Mouse (Mus musculus): ENCODE results near the gene Trabd2b.

The Trabd2b gene

GRCm38 (mm10) chr4:114406355-114407101 is at the start of gene Trabd2b:
Gene Trabd2b (plus strand): TSS chr4:114406724.
- in situ Hi-C loops (cut with MseI, MboI) = loop anchor here in 1 of 2 experiments (10.0 kb wide), 1 partner anchor 218 kb away; no protein-coding TSS in a partner anchor

- in situ Hi-C loops (cut with MseI, MboI) = no loop called here
These were observed 49.1 kb upstream of the Trabd2b start for GRCm38 (mm10) chr4:114357420-114357819.

- in situ Hi-C loops (cut with MseI, MboI) = no loop called here
These were observed 47.6 kb upstream of the Trabd2b start for GRCm38 (mm10) chr4:114358874-114359273.

- in situ Hi-C loops (cut with MseI, MboI) = no loop called here
These were observed 46.7 kb upstream of the Trabd2b start for GRCm38 (mm10) chr4:114359818-114360217.

GRCm38 (mm10) chr4:114361336-114361735 is 45.2 kb upstream of the Trabd2b start:
- in situ Hi-C loops (cut with MseI, MboI) = no loop called here

GRCm38 (mm10) chr4:114365000-114365399 is 41.5 kb upstream of the Trabd2b start:
- in situ Hi-C loops (cut with MseI, MboI) = no loop called here

- in situ Hi-C loops (cut with MseI, MboI) = no loop called here
These were observed 40.9 kb upstream of the Trabd2b start for GRCm38 (mm10) chr4:114365595-114365994.

GRCm38 (mm10) chr4:114367005-114367404 is 39.5 kb upstream of the Trabd2b start:
- in situ Hi-C loops (cut with MseI, MboI) = no loop called here

GRCm38 (mm10) chr4:114367840-114368239 is 38.7 kb upstream of the Trabd2b start:
- in situ Hi-C loops (cut with MseI, MboI) = no loop called here

- in situ Hi-C loops (cut with MseI, MboI) = no loop called here
These were observed 36.9 kb upstream of the Trabd2b start for GRCm38 (mm10) chr4:114369591-114369990.

GRCm38 (mm10) chr4:114370935-114371715 is 35.4 kb upstream of the Trabd2b start:
- in situ Hi-C loops (cut with MseI, MboI) = no loop called here

GRCm38 (mm10) chr4:114372699-114373098 is 33.8 kb upstream of the Trabd2b start:
- in situ Hi-C loops (cut with MseI, MboI) = no loop called here

GRCm38 (mm10) chr4:114374330-114374729 is 32.2 kb upstream of the Trabd2b start:
- in situ Hi-C loops (cut with MseI, MboI) = no loop called here

- in situ Hi-C loops (cut with MseI, MboI) = no loop called here
These were observed 29.0 kb upstream of the Trabd2b start for GRCm38 (mm10) chr4:114377531-114377930.

- in situ Hi-C loops (cut with MseI, MboI) = no loop called here
These were observed 28.0 kb upstream of the Trabd2b start for GRCm38 (mm10) chr4:114378512-114378911.

GRCm38 (mm10) chr4:114379416-114379956 is 27.0 kb upstream of the Trabd2b start:
- in situ Hi-C loops (cut with MseI, MboI) = no loop called here

GRCm38 (mm10) chr4:114382627-114383026 is 23.9 kb upstream of the Trabd2b start:
- in situ Hi-C loops (cut with MseI, MboI) = no loop called here

- in situ Hi-C loops (cut with MseI, MboI) = no loop called here
These were observed 21.3 kb upstream of the Trabd2b start for GRCm38 (mm10) chr4:114385236-114385635.

GRCm38 (mm10) chr4:114386395-114386811 is 20.1 kb upstream of the Trabd2b start:
- in situ Hi-C loops (cut with MseI, MboI) = no loop called here

GRCm38 (mm10) chr4:114387527-114388135 is 18.9 kb upstream of the Trabd2b start:
- in situ Hi-C loops (cut with MseI, MboI) = no loop called here

- in situ Hi-C loops (cut with MseI, MboI) = no loop called here
These were observed 18.2 kb upstream of the Trabd2b start for GRCm38 (mm10) chr4:114388306-114388705.

- in situ Hi-C loops (cut with MseI, MboI) = loop anchor here in 1 of 2 experiments (10.0 kb wide), 1 partner anchor 245 kb away; no protein-coding TSS in a partner anchor
These were observed 16.9 kb upstream of the Trabd2b start for GRCm38 (mm10) chr4:114389653-114390052.

All from mouse trophoblast stem cell (cell line).